Mouse (Mus musculus) cerebellum, postnatal 14 days (tissue): ENCODE measurements at regions not wholly inside any gene's neighbourhood (a gene's known extent, or its start where the extent isn't known, plus 50 kb on each side); places are given as distances from the start of the nearest gene placed in this dataset.

Experiments
- DNase-seq, 2 experiments: peaks; one replicate each; pipeline ENCODE4 v3.0.0; 2021; ENCODE audit warnings: mixed read lengths in 2 of 2

DNA sequence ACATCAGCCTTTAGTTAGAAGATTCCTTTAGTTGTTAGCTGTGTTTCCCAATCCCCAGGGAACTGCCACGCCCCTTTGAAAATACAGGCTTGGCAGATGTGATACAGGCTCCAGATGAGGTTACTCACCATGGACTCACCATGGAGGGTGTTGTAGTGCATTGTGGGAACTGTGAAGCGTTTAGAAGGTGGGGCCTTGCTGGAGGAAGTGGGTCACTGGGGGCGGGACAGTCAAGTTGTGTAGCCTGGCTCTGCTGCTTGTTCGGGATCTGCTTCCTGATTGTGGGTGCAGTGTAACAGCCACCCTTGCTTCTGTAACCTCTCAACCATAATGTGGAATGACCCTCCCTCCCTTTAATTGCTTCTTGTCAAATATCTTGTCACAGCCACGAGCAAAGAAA is 287.7 kb downstream of the Cdh26 start:
- no peak for DNase-seq

DNA sequence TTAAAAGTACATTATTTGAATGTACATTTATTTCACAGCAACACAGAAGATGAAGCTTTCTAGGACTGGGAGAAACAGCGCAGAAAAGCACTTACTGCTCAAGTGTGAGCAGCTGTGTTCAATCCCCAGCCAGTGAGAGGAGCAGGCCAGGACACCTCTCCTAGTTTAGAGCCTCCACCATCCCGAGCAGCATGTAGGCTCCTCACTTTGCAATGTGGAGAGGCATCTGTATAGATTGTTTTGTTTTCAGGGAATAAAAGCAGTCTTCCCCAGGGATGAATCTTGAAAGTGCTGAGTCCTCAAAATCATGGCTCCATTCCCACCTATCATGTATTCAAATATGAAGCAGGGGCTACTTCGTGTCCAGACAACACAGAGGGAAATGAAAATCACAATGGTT is 293.1 kb downstream of the Cdh26 start:
- DNase-seq, result no peak

DNA sequence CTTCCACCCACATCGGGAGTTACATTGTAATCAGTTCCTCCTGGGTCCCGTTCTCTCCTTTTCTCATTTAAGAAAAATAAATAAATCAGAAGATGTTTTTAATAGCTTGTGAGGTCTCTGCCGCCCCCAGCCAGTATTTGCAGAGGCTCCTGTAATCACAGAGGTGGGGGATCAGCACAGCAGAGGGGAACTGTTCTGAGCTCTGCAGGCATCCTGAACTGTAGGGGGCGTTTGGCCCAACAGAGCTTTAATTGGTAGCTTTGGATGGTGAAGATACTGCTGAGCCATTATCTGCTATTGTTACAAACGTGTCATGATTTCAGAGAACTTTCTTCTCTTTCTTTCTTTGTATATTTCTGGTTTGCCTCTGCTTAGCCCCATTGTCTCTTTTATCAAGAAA is 293.9 kb downstream of the Cdh26 start:
- no peak for DNase-seq

DNA sequence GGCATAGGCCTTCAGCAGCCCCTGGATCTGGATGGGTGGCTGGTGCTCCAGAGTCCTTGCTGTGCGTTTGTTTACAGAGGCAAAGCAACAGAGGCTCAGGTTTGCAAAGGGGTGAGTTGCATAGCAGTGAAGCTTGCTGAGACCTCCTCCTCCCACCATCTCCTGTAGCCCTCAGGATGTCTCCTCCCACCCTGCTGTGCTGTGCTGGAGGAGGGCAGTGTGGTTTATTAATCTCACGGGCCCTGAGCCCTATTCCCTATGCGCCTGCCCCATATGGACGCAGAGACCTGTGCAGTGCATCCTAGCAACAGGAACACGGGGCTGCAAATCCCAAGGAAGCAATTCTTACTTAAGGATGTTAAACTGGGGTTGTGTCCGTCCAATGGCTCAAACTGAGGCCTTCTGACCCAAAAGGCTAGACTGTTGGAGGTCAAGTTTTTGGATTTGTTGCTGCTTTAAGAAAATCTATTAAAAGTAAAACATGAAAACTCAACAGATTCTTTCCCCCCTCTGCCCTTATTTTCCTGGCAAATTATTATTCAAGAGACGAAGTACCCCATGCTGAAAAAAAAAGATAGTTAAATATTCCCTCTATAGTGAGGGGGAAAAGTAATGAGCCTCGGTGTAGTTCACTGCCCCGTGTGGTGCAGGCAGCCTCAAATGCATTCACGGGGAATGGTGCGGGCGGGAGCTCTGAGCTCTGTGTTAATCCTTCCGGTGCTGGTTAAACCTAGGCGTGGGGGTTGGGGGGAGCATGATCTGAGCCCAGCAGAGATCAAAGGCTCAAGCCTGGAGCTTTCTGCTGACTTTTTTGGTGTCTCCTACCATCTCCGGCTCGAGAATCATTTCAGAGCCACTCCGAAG is 297.8 kb downstream of the Cdh26 start:
- peak in 1 of 2 experiments; percentile 32 for DNase-seq

DNA sequence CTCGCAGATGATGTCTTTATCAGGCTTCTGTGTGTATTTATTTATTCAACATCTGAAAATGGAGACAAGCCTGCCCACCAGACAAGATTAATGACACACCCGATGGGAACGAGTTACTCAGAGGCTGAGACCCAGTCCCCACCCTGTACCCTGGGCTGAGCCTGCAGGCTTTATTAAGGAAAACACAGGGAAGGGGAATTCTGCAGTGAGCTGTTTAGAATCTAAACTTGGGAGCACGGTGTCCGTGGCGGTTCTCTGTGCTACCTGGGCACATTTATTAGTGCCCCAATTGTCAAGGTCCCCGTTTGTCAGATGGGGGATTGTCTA is 298.4 kb downstream of the Cdh26 start:
- no peak for DNase-seq

DNA sequence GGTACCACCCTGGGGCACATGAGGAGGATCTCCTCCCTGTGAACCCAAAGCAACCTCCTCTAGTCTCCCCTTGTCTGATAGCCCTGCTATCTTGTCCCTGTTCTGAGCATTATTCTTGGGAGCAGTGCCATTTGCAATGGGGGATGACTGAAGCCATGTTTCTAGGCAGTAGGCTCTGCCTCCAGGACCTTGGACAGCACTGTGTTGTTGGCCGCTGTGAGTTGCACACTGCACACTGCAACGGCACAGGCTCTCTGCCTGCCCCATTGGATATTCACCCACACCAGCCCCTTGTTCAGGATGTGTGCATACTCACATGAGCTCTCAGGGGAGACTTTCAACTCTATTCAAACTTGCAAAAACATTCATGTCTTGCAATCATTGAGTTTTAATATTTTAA is 304.8 kb downstream of the Cdh26 start:
- DNase-seq, result no peak

DNA sequence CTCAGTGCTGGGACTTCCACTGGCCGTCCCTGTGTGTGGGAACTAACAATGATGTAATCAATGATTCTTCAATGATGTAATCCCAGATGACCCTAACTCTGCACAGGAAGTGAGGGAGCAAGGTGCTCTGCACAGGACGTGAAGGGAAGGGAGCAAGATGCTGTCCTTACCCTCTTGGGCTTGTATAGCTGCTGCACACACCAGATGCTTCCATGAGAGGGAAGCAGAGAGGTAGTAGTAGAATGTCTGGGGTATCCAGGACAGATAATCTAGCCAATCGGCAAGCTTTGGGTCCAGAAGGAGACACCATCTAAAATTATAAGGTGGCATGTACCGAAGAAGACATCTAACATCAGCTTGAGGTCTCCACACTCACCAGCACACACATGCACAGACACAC is 314.3 kb downstream of the Cdh26 start:
- DNase-seq, result no peak

DNA sequence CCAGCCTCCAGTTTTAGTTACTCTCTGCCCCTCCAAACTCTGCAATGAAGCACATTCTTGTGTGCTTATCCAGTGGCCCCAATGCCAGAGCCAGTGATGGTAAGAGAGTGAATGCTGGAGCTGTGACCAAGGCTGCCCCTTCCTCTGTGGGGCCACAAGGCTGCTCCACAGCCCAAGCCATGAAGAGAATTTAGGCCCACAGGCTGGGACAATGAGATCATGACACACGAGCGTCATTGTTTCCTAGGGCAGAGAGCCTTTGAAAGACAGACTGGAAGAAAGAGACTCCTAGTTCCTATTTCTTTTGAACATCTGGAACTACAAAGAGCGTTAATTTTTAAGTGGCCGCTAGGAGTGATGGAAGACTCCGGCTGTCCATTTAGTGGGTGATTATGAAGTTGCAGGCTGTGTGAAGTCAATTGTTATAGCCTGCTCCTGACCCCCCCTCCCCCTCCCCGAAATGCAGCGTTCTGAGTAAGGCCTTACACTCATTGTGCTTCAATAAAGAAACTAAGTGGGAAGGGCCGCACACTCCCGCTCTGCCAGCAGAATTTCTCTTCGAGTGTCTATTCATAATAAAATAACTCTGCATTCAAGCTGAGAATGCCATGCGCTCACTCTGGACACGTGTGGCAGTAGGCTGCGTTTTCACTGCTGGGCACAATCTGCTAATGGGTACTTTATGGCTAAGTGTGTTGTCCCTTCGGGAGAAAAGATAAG is 315.1 kb downstream of the Cdh26 start:
- DNase-seq, result no peak

DNA sequence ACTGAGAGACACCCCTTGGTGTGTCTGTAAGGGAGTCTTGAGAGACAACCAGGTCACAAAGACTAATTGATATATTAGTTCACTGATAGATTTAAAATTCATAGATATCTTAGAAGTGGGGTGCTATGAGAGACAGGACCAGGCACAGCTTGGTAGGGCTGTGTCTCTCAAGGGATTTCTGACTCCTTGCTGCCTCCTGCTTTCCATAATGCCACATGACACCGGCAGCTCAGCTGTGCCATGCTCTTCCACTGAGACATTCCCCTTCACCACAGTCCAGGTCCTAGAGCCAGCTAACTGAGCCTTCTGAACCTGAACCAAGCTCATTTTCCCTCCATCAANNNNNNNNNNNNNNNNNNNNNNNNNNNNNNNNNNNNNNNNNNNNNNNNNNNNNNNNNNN is 320.9 kb downstream of the Cdh26 start:
- DNase-seq, result no peak

DNA sequence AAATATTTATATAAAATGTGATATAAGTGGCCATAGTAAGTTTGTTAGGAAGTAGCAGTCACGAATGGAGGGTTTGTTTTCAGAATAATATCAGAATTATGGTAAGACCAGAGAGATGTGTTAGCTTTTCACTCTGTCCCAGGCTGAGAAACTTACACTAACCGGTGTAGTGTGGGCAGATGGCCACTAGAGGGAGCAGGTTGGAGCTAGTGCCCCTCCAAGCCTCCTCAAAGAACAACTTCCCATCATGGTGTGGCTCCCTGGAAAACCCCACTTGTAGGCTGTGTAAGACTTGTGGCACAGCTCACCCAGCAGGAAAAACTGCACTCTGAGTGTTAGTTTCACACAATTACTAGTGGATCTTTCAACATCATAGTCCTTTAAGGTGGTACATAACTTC is 328.0 kb downstream of the Cdh26 start:
- peak; percentile 85 to 91 for DNase-seq

DNA sequence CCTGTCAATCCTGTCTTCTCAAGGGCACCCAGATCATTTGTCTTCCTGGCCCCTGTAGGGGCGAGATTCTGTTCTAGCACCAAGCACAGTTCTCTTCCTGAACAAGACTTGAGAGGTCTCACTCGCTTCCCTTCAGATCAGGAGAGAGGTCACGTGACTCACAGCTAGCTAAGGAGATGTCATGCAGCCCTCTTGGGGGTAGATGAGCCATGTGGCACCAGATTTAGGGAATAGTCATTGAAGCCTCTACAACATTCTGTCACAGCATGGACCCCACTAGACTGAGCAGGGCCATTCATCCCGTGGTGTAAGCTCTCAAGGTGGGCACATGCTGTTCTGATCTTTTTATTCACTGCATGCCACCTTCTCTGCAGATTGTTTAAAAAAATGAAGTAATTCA is 338.2 kb downstream of the Cdh26 start:
- DNase-seq, result peak; percentile 15 to 37

DNA sequence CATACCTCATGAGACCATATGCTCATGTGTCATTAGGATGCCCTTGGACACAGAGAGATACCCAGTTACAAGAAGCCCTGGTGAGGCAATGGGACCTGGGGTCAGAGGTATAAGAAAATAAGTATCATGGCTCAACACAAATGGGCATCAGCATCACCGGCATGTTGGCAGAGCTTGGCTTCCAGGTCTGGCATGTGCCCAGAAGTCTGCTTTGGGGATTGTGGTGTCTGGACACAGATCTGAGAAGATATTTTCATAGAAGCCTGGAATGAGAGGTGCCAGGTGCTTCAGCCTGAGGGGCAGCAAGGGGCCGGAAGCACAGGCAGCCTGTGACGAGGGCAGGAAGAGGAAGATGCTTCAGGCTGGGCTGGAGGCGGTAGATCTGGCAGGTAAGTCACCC is 338.7 kb downstream of the Cdh26 start:
- peak; percentile 84 to 88 for DNase-seq

DNA sequence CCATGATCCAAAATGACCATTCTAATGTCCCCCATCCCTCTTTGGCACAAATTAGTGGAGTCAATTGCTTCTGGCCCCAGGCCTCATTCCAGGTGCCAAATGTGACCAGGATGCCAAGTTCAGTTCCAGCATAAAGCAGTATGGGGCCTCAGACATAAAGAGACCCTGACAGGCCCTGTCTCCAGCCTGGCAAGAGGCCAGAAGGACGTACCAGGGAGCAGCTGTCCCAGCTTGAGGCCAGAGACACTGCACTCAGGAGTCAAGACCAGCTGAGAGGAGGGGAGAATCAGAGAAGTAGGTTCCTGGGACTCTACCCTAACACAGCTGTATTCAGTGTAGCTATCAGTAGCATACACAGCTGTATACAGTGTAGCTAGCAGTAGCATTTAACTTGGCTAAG is 341.1 kb downstream of the Cdh26 start:
- peak; percentile 74 to 75 for DNase-seq

DNA sequence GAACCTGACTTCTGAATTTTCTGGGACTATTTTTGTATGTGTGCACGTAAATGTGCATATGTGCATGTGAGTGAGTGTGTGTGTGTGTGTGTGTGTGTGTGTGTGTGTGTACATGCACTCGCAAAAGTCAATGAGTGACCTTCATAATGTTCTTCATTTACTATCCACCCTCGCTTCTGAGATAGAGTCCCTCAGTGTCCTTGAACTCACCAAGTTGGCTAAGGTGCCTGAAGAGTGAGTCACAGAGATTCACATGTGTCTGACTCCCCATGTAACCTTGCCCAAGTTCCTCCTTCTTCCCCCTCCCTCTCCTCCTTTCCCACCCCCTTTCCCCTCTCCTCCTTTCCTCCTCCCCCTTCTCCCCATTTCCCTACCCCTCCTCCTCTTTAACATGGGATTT is 341.6 kb downstream of the Cdh26 start:
- no peak for DNase-seq

DNA sequence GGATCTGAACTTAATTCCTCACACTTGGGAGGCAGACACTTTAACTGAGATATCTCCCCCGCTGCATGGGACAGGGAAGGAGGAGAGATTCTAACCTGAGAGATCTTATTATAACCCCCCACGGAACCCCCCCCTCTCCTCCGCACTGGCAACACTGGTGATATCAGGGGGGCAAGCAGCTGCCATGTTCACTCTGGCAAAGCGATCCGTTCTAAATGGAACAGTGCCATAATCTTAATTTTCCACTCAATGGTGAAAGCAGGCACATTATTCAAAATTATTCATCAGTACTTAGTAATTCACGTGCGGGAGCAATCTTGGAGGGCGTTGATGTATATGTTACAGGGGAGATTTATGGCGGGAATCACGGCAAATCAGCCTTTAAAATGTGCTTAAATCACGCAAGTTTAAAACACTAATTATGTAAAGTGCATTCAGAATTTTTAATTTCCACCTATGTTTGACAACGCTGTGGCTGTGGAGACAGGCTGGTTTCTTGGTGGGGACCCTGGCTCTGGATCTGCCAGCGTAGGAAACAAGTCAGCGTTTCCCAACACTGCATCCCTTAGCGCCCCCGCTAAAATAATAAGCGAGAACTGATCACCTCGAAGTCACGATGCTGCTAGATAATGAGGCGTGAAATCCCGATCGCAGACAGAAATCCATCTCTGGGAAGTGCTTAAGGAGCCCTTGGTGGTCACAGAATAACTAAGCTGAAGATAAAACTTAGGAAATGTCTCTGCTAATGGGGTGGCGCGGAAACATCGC is 354.7 kb downstream of the Cdh26 start:
- peak; percentile 21 to 46 for DNase-seq

DNA sequence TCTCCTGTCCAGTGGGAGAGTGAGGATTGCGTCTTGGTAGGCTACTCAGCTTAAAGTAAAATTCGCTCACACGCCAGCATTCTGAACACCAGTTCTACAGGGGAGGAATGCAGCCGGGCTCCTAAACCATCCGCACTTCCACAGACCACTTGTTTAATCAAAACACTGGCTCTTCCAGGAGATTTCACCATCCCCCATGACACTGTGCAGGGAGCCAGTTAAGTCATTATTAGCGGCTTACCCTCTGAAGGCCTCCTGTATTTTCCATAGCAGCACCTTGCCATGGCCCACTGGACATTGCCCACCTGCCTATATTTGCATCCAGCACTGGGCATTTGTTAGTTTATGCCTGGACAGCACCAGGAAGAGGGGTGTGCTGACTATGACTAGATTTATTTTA is 355.5 kb downstream of the Cdh26 start:
- DNase-seq, result no peak

DNA sequence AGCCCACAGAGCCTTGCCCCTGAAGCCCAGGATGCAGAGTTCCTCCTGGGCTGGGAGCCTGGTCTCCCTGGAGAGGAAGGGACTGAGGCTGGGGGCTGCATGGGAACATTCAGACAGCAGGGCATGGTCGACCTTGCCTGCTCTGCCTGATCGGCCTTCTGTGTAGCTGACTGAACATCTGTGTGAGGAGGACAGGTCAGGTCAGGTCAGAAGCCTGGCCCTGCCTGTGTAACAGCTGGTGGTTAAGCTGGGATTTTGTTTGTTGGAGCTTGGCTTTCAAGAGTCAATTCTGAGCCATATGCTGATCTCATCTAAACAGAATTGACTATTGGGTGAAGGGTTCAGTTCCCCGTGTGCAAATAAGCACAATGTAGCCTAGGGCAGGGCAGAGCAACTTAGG is 365.5 kb downstream of the Cdh26 start:
- DNase-seq, result no peak

DNA sequence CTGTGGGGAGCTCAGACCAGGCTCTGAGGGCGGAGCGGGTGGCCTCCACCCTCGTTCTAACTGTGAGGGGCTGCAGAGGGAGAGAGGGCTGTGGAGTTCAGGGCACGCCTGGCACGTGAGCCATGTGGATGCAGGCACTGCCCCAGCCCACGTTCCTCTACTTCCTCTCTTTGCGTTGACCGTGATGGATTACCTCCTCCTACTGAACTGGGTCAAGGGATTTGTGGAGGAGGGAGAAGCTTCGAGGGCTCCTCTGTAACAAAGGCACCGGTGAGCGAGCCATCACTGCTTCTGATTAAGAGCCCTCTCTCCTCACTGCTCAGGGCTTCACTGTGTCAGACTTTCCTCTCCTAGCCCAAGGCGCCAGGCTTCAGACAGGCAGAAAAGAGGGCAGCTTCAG is 371.1 kb downstream of the Cdh26 start:
- DNase-seq, result no peak

DNA sequence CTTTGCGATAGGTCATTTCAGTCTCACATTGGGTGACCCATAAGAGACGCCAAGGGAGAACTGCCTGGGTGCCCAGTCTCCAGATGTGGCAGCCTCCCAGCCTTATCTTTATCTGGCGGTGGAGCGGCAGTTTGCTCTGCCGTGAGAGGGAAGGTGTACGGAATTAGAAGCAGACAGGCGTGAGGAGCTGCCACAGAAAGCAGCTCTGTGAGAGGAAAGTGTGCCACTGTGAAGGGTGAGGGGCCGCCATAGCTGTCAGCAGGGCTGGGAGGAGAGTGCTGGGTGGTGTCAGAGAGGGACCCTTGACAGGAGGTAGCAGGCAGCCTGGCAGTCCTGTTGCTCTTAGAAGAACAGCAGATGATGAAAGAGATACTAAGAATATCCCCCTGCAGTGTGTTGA is 375.0 kb downstream of the Cdh26 start:
- no peak for DNase-seq

DNA sequence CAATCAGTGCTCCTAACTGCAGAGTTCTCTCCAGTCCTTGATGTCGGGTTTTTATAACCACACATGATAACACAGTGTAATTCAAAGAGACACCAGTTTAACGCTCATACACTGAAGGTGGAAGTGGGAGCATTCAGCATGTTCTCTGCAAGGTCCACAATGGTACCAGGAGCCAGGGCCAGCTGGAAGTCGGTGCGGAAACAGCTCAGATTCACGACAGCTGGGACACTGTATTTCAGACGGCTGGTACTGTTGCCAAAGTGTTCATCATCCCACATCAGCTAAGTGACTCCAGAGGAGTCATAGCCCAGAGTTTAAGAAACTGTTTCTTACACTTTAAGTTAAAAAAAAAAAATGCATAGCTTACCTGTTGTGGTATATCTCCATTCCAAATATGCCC is 391.2 kb downstream of the Cdh26 start:
- no peak for DNase-seq

DNA sequence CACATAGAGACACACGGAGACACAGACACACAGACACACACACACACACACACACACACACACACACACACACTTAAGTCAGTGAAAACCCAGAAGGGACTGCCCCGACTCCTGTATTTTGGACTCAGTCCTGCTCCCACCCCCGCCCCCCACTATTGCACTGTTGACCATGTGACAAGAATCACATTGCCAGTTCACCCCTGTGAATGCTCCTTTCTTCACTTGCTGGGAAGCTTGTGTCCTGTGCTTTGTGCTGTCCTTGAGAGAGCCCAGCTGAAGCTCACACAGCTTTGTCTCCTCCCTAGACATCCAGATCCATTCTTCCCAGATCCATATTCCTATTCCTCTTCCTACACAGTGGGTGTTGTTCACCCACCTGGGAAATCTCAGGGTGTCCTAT is 400.0 kb downstream of the Cdh26 start:
- no peak for DNase-seq

DNA sequence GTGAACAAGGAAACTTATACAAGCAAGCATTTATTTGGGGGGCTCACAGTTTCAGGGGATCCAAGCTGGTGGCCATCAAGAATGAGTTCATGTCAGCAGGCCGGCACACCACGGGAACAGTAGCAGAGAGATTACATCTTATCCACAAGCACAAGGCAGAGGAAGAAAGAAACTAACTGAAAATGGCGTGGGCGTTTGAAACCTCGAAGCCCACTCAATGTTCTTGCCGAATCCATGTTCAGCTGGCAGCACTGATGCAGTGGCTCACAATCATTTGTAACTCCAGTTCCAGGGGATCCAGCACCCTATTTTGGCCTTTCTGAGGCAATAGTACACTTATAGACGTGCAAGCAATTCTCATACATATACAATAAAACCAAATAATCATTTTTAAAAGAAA is 404.7 kb downstream of the Cdh26 start:
- DNase-seq, result no peak

DNA sequence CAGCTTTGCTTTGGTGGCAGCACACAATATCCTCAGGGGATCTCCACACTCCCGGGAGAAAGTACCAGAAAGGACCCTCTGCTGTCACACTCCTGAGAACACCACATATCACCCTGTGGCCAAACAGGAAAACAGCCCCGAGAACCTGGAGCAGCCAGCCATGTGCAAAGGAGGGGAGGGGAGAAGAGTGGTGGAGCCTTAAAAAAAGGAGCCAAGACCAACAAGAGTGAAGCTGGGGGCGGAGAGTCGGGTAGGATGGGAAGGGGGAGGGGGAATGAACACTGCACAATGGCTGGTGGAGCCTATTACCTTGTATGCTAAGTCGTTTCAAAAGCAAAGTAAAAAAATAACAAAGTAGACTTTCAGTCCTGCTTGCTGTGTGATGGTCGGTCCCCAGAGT is 408.2 kb downstream of the Cdh26 start:
- DNase-seq, result no peak

DNA sequence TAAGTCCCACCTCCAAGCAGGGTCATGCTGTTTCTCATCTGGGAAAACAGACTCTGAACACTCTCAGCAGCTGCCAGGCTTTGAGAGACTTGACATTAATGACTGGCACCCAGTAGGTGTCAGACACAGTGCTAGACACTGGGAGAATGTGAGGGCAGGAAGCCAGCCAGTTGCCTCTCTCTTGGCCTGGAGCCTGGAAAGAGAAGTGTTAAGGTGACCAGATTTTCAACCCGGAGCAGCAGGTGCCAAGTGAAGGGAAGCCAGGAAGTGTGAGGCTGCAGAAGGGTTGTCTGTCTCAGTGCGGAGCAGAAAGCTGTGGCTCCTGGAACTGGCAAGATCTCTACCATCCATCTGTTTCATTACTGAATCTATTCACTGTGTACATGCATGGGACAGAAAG is 410.6 kb downstream of the Cdh26 start:
- DNase-seq, result peak; percentile 62 to 73
